Mouse (Mus musculus) testis, adult 2 months (tissue): ENCODE data around the gene Otub1.

Experiments used
- CTCF ChIP-seq: fragments of 200-500 bp; IDR thresholded peaks from 2 replicates; pipeline ENCODE4 v1.5.1; 2012; ENCODE audit warnings: low read depth, mild to moderate bottlenecking, inconsistent platforms, low read length, moderate library complexity; ENCODE audit not compliant: control insufficient read depth, insufficient read depth, insufficient replicate concordance
- POLR2A ChIP-seq: fragments of 200-500 bp; IDR thresholded peaks from 2 replicates; pipeline ENCODE4 v1.6.1; 2012; ENCODE audit warnings: low read depth, mild to moderate bottlenecking, inconsistent platforms, low read length, moderate library complexity; ENCODE audit not compliant: control insufficient read depth

GRCm38 (mm10) chr19:7214484-7214883 lies 8.4 kb upstream of the Otub1 start:
- no peak for TF ChIP-seq CTCF
- no peak for TF ChIP-seq POLR2A
